Mouse (Mus musculus): ENCODE results near the gene Pde8b. TPM values are rescaled to one million over a fixed set of nuclear protein-coding genes. Genes with fewer than 3 reads are reported as not detected.

Pde8b gene
- polyA plus RNA-seq (2016; fragmentation: Nextera tagmentation; extraction: Ambion mirVana): 1.3 and 1.5 TPM in 2 replicates

- H3K36me3 ChIP-seq: no peaks in the 10 kb centered on the region
These were observed at the start of gene Pde8b for GRCm38 (mm10) chr13:95249511-95250456. Gene Pde8b, minus strand, starts transcription at chr13:95250336.

GRCm38 (mm10) chr13:95291983-95292382, 41.8 kb upstream of the Pde8b start:
- DNase-seq (ENCODE audit: low spot score): no peak
- 70% methylated on average over 4 of the region's 4 CpGs for WGBS
- Histone ChIP-seq H3K27ac (replicated peaks) (no peak overlapping the region), H3K4me1 (peaks cover 5% of the 10 kb centered on the region; the same call in 1 of the 2 replicates), H3K36me3 (no peaks in the 10 kb centered on the region), H3K9me3 (replicated peaks) (no peaks in the 10 kb centered on the region), H3K4me3 (no peak overlapping the region), H3K27me3 (ENCODE audit: low read depth, poor library complexity, severe bottlenecking) (no peaks in the 10 kb centered on the region)

More at GRCm38 (mm10) chr13:95249511-95250456, at the start of gene Pde8b:
- Histone ChIP-seq H3K4me1 (peaks cover 10% of the 10 kb centered on the region), H3K27ac (replicated peaks) (0 out of 2 replicates have a peak within 1 kb of the TSS, but pooled peaks have one; percentile 23), H3K4me3 (peak within 1 kb of the TSS; percentile 57), H3K27me3 (ENCODE audit: low read depth, poor library complexity, severe bottlenecking) (peaks cover 36% of the 10 kb centered on the region), H3K9me3 (replicated peaks) (no peaks in the 10 kb centered on the region)
- peak; percentile 54 for DNase-seq (ENCODE audit: low spot score)
- WGBS: 5% methylated on average over 37 of the region's 37 CpGs

GRCm38 (mm10) chr13:95288027-95288426, 37.9 kb upstream of the Pde8b start:
- WGBS: 85% methylated on average over 7 of the region's 7 CpGs
- H3K27me3 ChIP-seq (ENCODE audit: low read depth, poor library complexity, severe bottlenecking): no peaks in the 10 kb centered on the region
- peaks cover 5% of the 10 kb centered on the region; the same call in 1 of the 2 replicates for H3K4me1 ChIP-seq
- no peak overlapping the region for H3K4me3 ChIP-seq
- H3K36me3 ChIP-seq: no peaks in the 10 kb centered on the region
- H3K9me3 ChIP-seq (replicated peaks): no peaks in the 10 kb centered on the region
- no peak for DNase-seq (ENCODE audit: low spot score)
- no peak overlapping the region for H3K27ac ChIP-seq (replicated peaks)

- Histone ChIP-seq H3K4me3 (no peak overlapping the region), H3K4me1 (peaks cover 6% of the 10 kb centered on the region; the same call in 1 of the 2 replicates), H3K27me3 (ENCODE audit: low read depth, poor library complexity, severe bottlenecking) (no peaks in the 10 kb centered on the region), H3K36me3 (no peaks in the 10 kb centered on the region), H3K9me3 (replicated peaks) (no peaks in the 10 kb centered on the region), H3K27ac (replicated peaks) (no peak overlapping the region)
- 13% methylated on average over 7 of the region's 7 CpGs for WGBS
- peak; percentile 73 for DNase-seq (ENCODE audit: low spot score)
These were observed 36.9 kb upstream of the Pde8b start for GRCm38 (mm10) chr13:95286989-95287388.

GRCm38 (mm10) chr13:95281740-95282673, 31.9 kb upstream of the Pde8b start:
- H3K27me3 ChIP-seq (ENCODE audit: low read depth, poor library complexity, severe bottlenecking): no peaks in the 10 kb centered on the region
- H3K9me3 ChIP-seq (replicated peaks): no peaks in the 10 kb centered on the region
- peaks cover 10% of the 10 kb centered on the region for H3K4me1 ChIP-seq
- no peak for DNase-seq (ENCODE audit: low spot score)
- H3K36me3 ChIP-seq: no peaks in the 10 kb centered on the region
- 38% methylated on average over 6 of the region's 7 CpGs for whole genome bisulfite sequencing
- H3K4me3 ChIP-seq: no peak overlapping the region
- no peak overlapping the region for H3K27ac ChIP-seq (replicated peaks)

- WGBS: 88% methylated on average over 4 of the region's 4 CpGs
- no peak for DNase-seq (ENCODE audit: low spot score)
- Histone ChIP-seq H3K36me3 (no peaks in the 10 kb centered on the region), H3K4me3 (no peak overlapping the region), H3K4me1 (peaks cover 14% of the 10 kb centered on the region), H3K9me3 (replicated peaks) (no peaks in the 10 kb centered on the region), H3K27me3 (ENCODE audit: low read depth, poor library complexity, severe bottlenecking) (no peaks in the 10 kb centered on the region), H3K27ac (replicated peaks) (no peak overlapping the region)
These were observed 28.4 kb upstream of the Pde8b start for GRCm38 (mm10) chr13:95278426-95279025.

- DNase-seq (ENCODE audit: low spot score): no peak
- Histone ChIP-seq H3K27me3 (ENCODE audit: low read depth, poor library complexity, severe bottlenecking) (no peaks in the 10 kb centered on the region), H3K27ac (replicated peaks) (no peak overlapping the region), H3K9me3 (replicated peaks) (no peaks in the 10 kb centered on the region), H3K36me3 (no peaks in the 10 kb centered on the region), H3K4me3 (no peak overlapping the region), H3K4me1 (no peaks in the 10 kb centered on the region)
- 90% methylated on average over 5 of the region's 5 CpGs for WGBS
These were observed 14.6 kb upstream of the Pde8b start for GRCm38 (mm10) chr13:95264691-95265090.

- H3K36me3 ChIP-seq: no peaks in the 10 kb centered on the region
These were observed 11.0 kb upstream of the Pde8b start for GRCm38 (mm10) chr13:95260886-95261789.

GRCm38 (mm10) chr13:95260391-95260790, 10.3 kb upstream of the Pde8b start:
- no peak overlapping the region for H3K4me3 ChIP-seq
- no peaks in the 10 kb centered on the region for H3K27me3 ChIP-seq (ENCODE audit: low read depth, poor library complexity, severe bottlenecking)
- H3K9me3 ChIP-seq (replicated peaks): no peaks in the 10 kb centered on the region
- no peak overlapping the region for H3K27ac ChIP-seq (replicated peaks)
- 71% methylated on average over 1 of the region's 1 CpGs for WGBS
- no peak for DNase-seq (ENCODE audit: low spot score)
- no peaks in the 10 kb centered on the region for H3K36me3 ChIP-seq
- H3K4me1 ChIP-seq: no peaks in the 10 kb centered on the region

More at GRCm38 (mm10) chr13:95260886-95261789, 11.0 kb upstream of the Pde8b start:
- H3K27ac ChIP-seq (replicated peaks): no peak overlapping the region
- H3K4me3 ChIP-seq: no peak overlapping the region
- no peaks in the 10 kb centered on the region for H3K4me1 ChIP-seq
- no peak for DNase-seq (ENCODE audit: low spot score)
- H3K27me3 ChIP-seq (ENCODE audit: low read depth, poor library complexity, severe bottlenecking): no peaks in the 10 kb centered on the region
- WGBS: 79% methylated on average over 9 of the region's 9 CpGs
- H3K9me3 ChIP-seq (replicated peaks): no peaks in the 10 kb centered on the region

- H3K4me3 ChIP-seq: no peak overlapping the region
- H3K9me3 ChIP-seq (replicated peaks): no peaks in the 10 kb centered on the region
- H3K36me3 ChIP-seq: no peaks in the 10 kb centered on the region
- H3K27ac ChIP-seq (replicated peaks): no peak overlapping the region
- 88% methylated on average over 6 of the region's 6 CpGs for WGBS
- no peak for DNase-seq (ENCODE audit: low spot score)
- H3K4me1 ChIP-seq: no peaks in the 10 kb centered on the region
- H3K27me3 ChIP-seq (ENCODE audit: low read depth, poor library complexity, severe bottlenecking): no peaks in the 10 kb centered on the region
These were observed 6.9 kb upstream of the Pde8b start for GRCm38 (mm10) chr13:95257083-95257482.

- no peak for DNase-seq (ENCODE audit: low spot score)
- Histone ChIP-seq H3K27me3 (ENCODE audit: low read depth, poor library complexity, severe bottlenecking) (peaks cover 16% of the 10 kb centered on the region), H3K9me3 (replicated peaks) (no peaks in the 10 kb centered on the region), H3K4me1 (peaks cover 3% of the 10 kb centered on the region), H3K36me3 (no peaks in the 10 kb centered on the region), H3K27ac (replicated peaks) (no peak overlapping the region), H3K4me3 (no peak overlapping the region)
- WGBS: 86% methylated on average over 3 of the region's 3 CpGs
These were observed 4.9 kb upstream of the Pde8b start for GRCm38 (mm10) chr13:95255083-95255482.

Measured in midbrain, embryonic 10.5 days (tissue).